Mouse (Mus musculus) cerebellum, adult 18-20 months (tissue): ENCODE measurements around the gene Zdhhc20.
"Not testable (repeated sequence)": the region's sequence is repeated elsewhere in the genome, so short reads cannot be mapped to it uniquely, and the experiment has no call there.

ENCODE experiments used
- DNase-seq, 2 experiments: peaks; one replicate each; pipeline ENCODE4 v3.0.0; 2021

Gene Zdhhc20

GRCm38 (mm10) chr14:57890011-57890842 is at the start of gene Zdhhc20:
Zdhhc20 (minus strand) TSS chr14:57890276.
- peak; percentile 94 to 95 for DNase-seq

- DNase-seq = no peak
These were observed 47.2 kb upstream of the Zdhhc20 start for GRCm38 (mm10) chr14:57937297-57937696.

DNA sequence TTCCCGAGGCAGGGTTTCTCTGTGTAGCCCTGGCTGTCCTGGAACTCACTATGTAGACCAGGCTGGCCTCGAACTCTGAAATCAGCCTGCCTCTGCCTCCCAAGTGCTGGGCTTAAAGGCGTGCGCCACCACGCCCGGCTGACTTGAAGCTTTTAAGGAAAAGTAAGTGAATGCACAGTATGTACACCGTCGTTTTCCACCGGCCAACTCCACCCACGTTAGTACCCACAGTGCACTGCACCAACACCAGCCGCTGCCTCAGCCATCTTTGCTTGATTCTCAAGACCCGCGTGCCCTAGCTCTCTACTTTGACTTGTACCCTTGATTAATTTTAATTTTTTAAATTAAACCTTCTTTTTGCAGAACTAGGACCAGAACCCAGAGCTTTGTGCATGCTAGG is 44.6 kb upstream of the Zdhhc20 start:
- no peak for DNase-seq

- DNase-seq = no peak
These were observed 43.5 kb upstream of the Zdhhc20 start for GRCm38 (mm10) chr14:57933608-57934007.

DNA sequence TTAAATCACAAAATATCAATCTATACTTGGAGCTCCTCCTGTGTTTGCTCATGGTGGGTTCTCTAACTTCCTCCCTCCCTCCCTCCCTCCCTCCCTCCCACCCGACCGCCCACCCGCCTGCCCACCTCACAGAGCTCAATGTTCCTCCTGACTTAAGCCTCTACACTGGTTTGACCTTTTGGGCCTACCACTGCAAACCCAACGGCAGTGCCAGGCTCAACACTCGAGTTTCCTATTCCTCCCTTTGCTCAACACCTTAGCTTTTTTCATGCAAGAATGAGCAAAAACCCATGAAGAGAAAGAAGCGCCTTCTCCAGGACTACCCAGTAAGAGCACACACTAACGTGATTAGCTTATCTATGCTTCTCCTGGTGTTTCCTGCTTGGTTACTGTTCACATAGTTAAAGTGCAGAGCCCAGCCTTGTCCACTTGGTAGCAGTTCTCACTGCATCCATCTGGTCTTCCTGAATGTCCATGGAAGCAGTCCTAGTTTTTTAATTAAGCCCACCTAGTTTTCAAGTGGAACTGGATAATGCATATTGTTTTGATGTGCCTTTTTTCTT is 42.9 kb upstream of the Zdhhc20 start:
- DNase-seq = no peak

DNA sequence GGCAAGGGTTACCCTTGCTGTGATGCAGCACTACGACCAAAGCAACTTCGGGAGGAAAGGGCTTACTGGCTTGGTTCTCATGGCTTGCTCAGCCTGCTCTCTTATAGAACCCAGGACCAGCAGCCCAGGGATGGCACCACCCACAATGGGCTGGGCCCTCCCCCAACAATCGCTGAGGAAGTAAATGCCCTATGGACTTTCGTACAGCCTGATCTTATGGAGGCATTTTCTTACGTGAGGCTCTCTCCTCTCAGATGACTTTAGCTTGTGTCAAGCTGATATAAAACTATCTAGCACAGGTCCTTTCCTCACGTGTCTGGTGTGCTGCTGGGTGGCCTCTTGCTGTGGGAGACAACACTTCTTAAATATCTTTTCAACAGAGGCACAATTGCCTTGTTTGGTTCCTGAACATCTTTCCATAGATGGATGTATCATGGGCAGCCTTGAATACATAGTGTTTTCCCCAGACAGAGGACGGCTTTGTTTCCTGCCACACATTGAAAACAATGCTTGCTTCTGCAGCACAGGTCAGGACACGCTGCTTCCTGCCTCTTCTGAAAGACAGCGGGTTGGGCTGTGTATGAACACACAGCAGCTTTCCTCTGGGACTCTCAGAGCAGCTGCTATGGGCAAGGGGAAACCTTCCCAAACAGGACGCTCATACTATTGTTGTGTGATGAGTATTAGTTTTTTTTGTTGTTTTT is 31.5 kb upstream of the Zdhhc20 start:
- DNase-seq = peak; percentile 9 to 17

- DNase-seq = peak; percentile 44 to 45
These were observed 30.7 kb upstream of the Zdhhc20 start for GRCm38 (mm10) chr14:57920568-57921310.

DNA sequence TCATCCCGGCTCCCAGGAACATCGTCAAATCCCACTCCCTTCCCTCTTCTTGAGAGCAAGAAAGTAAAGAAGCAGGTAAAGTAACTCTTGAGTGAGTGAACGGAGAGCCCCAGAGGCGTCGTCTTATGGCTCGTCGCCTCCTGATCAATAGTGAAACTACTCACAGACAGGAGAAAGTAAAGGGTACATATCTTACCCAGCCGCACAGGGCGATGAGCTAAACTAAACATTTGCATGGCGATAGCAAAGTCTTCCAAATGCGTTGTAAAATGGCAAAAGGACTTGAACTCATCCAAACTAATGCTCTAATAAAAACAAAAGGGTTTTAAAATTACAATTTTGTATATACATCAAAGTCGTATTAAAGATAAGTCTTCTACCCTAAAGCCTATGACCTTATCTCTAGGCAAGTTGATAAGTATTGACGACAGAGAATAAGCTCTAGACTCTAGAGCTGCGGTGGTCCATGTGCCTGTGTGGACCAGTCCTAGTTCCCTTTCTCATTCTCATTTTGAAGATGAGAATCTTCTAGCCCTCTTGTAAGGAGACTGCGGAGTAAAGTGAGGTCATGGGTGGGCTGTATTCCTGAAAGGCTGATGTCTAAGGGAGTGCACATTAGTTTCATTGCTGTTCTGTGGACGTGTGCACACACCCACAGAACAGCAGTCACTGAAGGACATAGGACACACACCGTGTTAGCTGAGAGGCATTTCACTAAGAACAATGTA is 29.2 kb upstream of the Zdhhc20 start:
- DNase-seq = no peak

DNA sequence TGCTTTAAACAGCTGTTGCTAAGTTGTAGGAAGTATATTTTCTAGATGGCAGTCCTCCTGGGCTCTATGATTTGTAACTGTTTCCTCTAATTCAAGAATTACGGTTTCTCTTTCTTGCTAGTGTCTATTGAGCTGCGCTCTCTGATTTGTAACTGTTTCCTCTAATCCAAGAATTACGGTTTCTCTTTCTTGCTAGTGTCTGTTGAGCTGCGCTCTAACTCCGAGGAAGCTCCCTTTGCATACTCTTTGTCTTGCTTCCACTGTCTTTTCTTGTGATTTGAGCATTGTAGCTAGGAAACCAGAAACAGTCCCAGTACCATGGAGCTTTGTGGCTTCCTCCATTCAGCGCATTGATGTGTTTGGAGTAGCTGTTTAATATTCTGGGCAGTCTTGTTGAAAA is 25.3 kb upstream of the Zdhhc20 start:
- DNase-seq = no peak

- not testable (repeated sequence) for DNase-seq
These were observed 22.3 kb upstream of the Zdhhc20 start for GRCm38 (mm10) chr14:57912211-57913007.

DNA sequence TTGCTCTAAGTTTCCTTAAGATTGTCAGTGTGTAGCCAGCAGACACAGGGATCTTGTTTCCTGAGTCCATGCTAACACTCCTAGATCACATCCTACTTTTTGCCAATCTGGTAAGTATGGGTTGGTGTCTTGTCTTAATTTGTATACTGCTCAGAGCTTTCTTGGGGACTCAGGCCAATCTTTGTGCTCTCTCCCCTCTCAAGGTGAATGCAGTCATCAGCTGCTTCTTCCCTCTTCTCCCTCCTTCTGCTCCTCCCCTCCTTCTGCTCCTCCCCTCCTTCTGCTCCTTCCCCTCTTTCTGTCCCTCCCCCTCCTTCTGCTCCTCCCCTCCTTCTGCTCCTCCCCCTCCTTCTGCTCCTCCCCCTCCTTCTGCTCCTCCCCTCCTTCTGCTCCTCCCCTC is 21.7 kb upstream of the Zdhhc20 start:
- DNase-seq = not testable (repeated sequence)

DNA sequence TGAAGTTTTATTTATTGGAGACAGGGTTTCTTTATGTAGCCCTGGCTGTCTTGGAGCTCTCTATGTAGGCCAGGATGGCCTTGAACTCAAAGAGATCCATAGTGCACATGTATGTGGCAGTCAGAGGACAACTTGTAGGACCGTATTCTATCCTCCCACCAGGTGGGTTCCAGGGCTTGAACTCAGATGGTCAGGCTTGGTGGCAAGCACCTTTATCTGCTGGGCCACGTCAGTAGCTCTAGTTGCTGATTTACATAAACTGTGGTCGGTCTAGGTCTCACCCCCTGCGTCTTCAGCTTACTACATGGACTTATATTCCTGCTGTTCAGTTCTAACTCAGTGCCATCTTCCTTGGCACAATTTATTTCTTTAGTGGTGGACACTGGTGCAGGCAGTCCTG is 21.2 kb upstream of the Zdhhc20 start:
- no peak for DNase-seq

GRCm38 (mm10) chr14:57910501-57911068 is 20.5 kb upstream of the Zdhhc20 start:
- peak; percentile 84 to 88 for DNase-seq

DNA sequence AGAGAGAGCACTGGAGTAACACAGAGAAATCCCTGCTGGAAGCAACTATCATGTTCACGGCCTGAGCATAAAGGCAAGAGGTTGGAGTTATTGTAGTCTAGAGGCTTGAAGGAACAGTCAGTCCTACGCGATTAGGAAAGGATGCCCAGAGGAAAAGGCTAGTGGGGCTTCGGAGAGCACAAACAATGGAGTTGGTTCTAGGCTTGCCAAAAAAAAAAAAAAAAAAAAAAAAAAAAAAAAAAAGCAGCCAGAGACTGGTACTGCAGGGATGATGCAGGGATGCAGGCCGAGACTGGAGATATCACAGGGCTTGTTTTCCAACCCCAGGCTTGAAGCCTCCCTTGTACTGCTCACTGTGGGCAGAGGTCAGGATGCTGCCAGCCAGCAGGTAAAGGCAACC is 19.2 kb upstream of the Zdhhc20 start:
- no peak for DNase-seq

DNA sequence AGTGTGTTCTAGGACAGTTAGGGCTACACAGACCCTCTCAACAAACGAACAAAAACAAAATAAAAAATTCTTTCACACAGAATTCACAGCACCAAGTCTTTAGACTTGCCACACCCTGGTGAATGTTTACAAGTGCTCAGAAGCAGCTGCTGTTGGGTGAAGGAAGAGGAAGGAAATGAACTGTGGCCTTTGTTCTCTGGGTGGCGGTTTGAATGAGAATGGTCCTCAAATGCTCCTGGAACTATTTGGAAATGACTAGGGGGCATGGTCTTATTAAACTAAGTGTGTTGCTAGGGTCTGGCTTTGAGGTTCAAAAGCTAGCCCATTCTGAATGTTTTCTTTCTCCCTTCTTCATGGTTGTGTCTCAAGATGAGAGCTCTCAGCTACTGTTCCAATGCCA is 18.4 kb upstream of the Zdhhc20 start:
- no peak for DNase-seq

DNA sequence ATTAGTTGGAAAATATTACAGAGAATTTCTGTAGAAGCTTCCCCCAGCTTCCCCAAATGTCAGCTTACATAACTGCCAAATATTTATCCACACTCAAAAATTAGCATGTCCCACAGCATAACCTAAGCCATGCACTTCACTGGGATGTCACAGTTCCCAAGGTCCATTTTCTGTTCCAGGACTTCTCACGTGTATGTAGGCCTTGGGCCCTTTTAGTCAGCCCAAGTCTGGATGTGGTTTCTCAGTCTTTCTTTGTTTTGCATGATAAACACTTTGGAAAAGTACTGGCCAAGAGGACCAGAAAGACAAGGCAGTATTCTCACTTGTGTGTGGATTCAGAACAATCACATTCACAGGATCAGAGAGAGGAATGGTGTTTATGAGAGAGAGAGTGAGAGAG is 11.9 kb upstream of the Zdhhc20 start:
- no peak for DNase-seq

GRCm38 (mm10) chr14:57896882-57897281 is 6.8 kb upstream of the Zdhhc20 start:
- no peak for DNase-seq

- not testable (repeated sequence) for DNase-seq
These were observed 6.2 kb upstream of the Zdhhc20 start for GRCm38 (mm10) chr14:57896088-57896871.

DNA sequence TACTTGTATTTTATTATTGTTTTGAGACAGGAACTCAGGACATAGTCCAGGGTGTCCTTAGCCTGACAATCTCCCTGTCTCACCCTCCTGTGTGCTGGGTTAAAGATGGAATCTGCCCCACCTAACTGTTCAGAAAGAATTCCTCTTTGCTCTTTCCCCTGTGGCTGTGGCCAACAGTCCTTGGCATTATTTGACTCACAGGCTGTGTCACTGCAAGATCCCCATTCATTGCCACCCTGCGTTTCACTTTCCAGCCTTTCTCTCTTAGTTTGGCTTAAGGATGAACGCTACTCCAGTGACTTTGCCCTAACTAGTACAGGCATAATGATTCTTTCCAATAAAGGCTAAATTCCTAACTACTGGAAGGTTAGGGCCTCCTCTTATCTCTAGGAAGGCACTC is 4.3 kb upstream of the Zdhhc20 start:
- no peak for DNase-seq

DNA sequence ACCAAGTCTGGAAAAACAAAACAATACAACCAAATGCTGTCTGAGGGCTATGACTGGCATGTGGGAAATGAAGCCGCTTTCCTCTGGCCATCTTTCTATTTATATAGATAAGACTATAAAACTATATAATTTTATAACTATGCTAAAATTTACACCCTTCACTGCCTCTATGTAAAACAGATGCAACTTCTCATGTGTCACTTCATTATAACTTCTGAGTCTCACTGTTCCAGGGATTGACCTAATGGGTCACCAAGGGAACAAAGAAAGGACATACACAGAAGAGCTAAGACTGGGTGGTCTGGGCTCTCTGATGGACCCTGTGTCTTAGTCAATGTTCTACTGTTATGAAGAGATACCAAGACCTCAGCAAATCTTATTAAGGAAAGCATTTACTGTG is 2.9 kb upstream of the Zdhhc20 start:
- no peak for DNase-seq
